Mouse (Mus musculus): ENCODE measurements around the gene Foxo1.

DNA sequence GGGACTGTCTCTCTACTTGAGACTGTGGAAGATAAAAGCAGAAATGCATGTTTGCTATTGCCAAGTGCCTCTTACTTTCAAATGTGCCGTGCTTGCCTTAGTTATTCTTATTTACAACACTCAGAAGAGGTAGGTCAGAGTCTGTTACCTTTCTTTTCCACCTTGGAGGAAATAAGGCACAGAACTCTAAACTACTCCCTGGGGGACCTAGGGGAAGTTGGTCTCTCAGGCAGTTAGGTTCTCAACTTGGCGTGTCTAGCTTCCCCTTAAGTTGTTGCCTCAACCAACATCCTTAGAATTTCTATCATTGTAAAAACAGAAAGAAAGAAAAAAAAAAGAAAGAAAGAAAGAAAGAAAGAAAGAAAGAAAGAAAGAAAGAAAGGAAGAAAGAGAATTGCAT, 124.4 kb downstream of the Foxo1 start:
- TF ChIP-seq GATA1 (IDR thresholded peaks at IDR 0.05; ENCODE audit: borderline replicate concordance, low read length) (no peak), FLI1 (IDR thresholded peaks at IDR 0.05; ENCODE audit: low read length) (no peak)

Data from megakaryocyte, embryonic 14.5 days (primary cell).